Mouse (Mus musculus) kidney, adult 9 months (tissue): ENCODE results near the gene Mms19.

Source experiments
- DNase-seq: peaks from one replicate; pipeline ENCODE4 v3.0.0; 2022

Mms19 gene

DNA sequence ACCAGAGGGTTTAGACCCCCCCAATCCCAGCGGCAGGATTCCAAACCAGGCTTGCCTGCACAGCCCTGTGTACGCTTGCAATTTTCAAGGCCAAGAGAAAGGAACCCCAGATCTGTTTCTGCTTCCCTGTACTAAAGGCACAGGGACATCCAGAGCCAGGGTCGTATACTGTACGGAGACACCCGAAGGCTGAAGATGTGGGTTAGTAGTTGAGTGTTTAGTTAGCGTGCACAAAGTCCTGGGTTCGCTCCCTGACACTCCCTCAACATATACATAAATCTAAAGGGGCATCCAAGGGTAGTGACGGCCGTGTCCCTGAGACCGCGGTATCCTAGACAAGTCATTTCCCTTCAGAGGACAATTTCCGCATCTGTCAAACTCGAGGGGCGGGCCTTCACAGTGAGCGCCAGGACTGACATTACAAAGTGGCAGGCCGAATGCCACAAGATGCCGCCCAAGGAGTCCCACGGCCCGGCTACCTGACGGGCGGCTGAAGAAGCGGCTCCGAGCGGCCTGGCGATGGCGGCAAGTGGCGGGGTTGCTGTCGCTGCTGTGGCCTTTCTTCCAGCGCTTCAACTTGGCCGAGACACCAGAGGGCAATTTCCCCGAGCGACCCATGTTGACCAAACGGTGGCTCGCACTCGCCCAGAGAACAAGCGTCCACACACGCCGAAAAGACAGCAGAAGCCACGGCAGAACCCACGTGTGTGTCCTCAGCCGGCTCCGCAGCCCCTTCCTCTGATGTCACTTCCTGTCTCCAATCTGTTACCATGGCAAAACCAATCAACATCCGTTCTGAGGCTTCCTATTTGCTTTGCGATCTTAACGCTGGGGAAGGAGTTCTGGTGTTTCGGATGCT is 85.3 kb downstream of the Mms19 start, which contains the start of gene Rrp12:
TSS of gene Rrp12 (minus strand) at position 714 of the 859 bp plus-strand sequence.
- peak; percentile 90 for DNase-seq

DNA sequence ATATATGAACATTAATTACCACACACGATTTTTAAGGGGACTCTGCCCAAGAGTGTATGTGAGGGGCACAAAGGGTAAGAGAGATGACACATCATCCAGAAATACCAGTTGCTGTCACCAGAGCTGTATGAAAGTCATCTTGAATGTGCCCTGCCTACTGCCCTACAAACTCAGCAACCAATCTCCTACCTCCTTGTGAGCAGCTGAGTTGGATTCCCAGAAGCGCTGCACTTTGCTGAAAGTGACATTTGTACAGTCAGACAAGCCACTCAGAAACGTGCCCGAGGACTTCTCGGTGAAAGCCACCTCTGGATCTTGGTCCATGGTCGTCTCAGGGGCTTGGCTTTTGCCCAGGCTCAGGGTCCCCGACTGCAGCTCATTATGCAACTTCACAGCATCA is 86.0 kb downstream of the Mms19 start:
- DNase-seq = no peak
